Mouse (Mus musculus) small intestine, adult 2 months (tissue): Measurements from ENCODE around the gene Dll4.

ENCODE experiments used
- CTCF ChIP-seq: fragments of 200-500 bp; IDR thresholded peaks from 2 replicates; pipeline ENCODE4 v1.5.1; 2012; ENCODE audit warnings: low read depth, mild to moderate bottlenecking, control low read depth, inconsistent platforms, low read length, moderate library complexity, mixed read lengths; ENCODE audit not compliant: insufficient replicate concordance, insufficient read length; ENCODE audit errors: extremely low read depth
- POLR2A ChIP-seq: fragments of 200-500 bp; IDR thresholded peaks from 2 replicates; pipeline ENCODE4 v1.6.1; 2012; ENCODE audit warnings: low read depth, mild to moderate bottlenecking, control low read depth, inconsistent platforms, low read length, moderate library complexity

DNA sequence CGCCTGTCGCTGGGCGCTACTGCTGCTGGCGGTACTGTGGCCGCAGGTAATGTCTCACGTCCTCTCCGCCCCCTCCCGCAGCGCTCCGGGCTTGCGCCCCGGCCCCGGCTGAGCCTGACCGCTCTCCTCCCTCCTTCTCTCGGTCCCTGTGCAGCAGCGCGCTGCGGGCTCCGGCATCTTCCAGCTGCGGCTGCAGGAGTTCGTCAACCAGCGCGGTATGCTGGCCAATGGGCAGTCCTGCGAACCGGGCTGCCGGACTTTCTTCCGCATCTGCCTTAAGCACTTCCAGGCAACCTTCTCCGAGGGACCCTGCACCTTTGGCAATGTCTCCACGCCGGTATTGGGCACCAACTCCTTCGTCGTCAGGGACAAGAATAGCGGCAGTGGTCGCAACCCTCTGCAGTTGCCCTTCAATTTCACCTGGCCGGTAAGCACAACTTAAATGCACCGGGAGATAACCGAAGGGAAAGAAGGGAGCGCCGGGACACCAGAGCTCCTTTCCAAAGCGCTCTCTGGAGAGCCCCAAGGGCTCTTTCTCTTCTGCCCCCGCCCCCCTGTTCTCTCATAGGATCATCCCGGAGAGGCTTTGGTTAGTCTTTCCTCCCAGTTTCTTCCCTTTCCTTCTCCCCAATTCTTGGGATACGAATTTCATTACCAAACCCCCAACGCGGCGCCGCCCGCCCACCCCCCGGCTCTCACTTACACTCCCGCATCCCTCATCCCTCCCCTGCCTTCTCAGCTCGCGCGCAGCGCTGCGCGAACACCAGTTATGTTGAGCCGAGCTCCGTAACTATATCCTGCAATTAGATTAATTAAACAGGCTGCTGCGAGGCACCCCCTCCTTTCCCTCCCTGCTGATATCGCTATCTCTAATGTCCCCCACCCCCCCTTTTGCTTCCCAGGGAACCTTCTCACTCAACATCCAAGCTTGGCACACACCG lies 847 bp downstream of the Dll4 start:
- TF ChIP-seq CTCF (no peak), POLR2A (no peak; the same call in 1 of the 2 replicates)
